Mouse (Mus musculus): ENCODE data around the gene Slc41a1. TPM values are rescaled to one million over a fixed set of nuclear protein-coding genes. Genes with fewer than 3 reads are reported as not detected.
A peak's percentile ranks its signal among the peaks of the same experiment; 100 is the strongest.

Slc41a1 gene
- 22.4 and 27.8 TPM in 2 replicates for polyA plus RNA-seq (2012; rRNA removed)

DNA sequence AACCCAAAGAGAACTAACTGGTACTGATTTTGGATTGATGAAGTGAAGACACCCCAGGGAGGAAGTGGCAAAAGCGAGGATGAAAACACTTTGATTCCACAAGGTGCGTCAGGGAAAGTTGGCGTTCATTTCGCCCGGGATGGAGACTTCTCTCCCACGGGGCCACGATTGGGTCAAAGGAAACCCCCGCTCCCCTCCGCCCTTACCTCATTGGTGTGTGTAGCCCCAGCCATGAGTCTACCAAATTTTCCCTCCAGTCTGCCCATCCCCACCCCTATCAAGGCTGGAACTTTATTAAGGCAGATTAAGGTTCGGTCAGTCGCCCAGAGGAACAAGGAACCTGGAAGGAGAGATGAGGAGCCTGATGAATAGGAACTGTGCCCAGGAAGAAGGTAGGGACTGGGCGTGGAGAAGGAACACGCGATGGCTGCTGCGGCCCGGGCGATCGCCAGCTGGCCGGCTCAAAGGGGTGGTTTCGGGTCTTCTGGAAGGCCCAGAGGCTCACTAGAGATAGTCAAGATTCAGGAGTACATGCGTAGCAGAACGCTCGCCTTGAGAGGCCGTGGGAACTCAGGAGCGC, at the start of gene Slc41a1:
TSS of gene Slc41a1 (plus strand) at position 287 of the 580 bp plus-strand sequence.
- Histone ChIP-seq H3K36me3 (ENCODE audit: control insufficient read depth, insufficient read depth, low read length) (no peaks in the 10 kb centered on the region), H3K4me3 (ENCODE audit: insufficient read depth, low read depth, low read length) (peak within 1 kb of the TSS; percentile 65), H3K27me3 (replicated peaks; ENCODE audit: control insufficient read depth, insufficient read depth, low read length) (no peaks in the 10 kb centered on the region), H3K27ac (ENCODE audit: insufficient read depth, low read depth, low read length) (peak within 1 kb of the TSS; percentile 74), H3K4me1 (ENCODE audit: control insufficient read depth, insufficient read depth, low read length) (no peaks in the 10 kb centered on the region; the same call in 1 of the 2 replicates)
- no peak for TF ChIP-seq POLR2A (IDR thresholded peaks at IDR 0.05; ENCODE audit: low read depth, low read length)
- no peak for TF ChIP-seq CTCF (conservative IDR thresholded peaks at IDR 0.05; ENCODE audit: insufficient read depth, insufficient read length, low read depth, low read length)
- WGBS, result 4% methylated on average over 25 of the region's 25 CpGs
- no peak for DNase-seq

DNA sequence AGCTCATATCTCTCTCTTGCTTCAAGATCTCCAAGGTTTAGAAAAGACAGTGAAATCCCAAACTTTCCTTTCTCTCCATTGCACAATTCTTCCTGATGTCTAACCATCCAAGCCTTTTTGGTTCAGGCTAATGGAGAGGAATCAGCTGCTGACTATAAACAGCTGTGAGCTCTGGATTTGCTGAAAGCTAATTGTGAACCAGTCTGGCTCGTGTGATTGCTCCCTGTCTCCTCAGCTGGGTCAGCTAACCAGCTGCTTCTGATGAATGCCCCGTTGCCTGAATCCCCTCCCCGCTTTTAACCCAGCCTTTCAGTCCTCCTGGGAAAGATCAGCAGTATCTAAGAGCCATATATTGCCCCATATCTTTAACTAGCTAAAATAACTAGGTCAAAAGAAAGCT, 32.7 kb upstream of the Slc41a1 start:
- H3K27ac ChIP-seq (ENCODE audit: insufficient read depth, low read depth, low read length), result no peak overlapping the region
- no peak for TF ChIP-seq POLR2A (IDR thresholded peaks at IDR 0.05; ENCODE audit: low read depth, low read length)
- no peak for TF ChIP-seq CTCF (conservative IDR thresholded peaks at IDR 0.05; ENCODE audit: insufficient read depth, insufficient read length, low read depth, low read length)
- H3K4me3 ChIP-seq (ENCODE audit: insufficient read depth, low read depth, low read length), result no peak overlapping the region
- no peaks in the 10 kb centered on the region for H3K36me3 ChIP-seq (ENCODE audit: control insufficient read depth, insufficient read depth, low read length)
- no peaks in the 10 kb centered on the region; the same call in 1 of the 2 replicates for H3K4me1 ChIP-seq (ENCODE audit: control insufficient read depth, insufficient read depth, low read length)
- 47% methylated on average over 3 of the region's 3 CpGs for WGBS
- no peaks in the 10 kb centered on the region for H3K27me3 ChIP-seq (replicated peaks; ENCODE audit: control insufficient read depth, insufficient read depth, low read length)
- DNase-seq, result no peak

DNA sequence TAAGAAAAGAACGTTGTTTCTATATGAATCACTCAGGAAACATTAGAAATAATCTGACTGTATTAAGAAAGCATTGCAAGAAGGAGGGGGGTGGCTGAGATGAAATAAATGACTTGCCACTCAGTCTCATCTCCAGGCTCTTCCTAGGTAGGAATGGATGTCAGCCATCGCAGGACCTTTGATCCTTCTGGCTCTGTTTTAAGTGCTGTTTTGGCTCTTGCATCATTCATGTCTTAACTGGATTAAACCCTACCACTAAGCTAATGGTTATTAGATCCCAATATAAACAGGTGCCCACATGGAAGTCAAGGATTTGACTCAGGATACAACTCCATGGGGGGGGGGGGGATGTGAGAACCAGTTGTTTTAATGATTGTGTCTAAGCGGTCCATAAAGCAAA, 32.1 kb upstream of the Slc41a1 start:
- peak; percentile 52 for DNase-seq
- H3K4me1 ChIP-seq (ENCODE audit: control insufficient read depth, insufficient read depth, low read length), result no peaks in the 10 kb centered on the region; the same call in 1 of the 2 replicates
- TF ChIP-seq CTCF (conservative IDR thresholded peaks at IDR 0.05; ENCODE audit: insufficient read depth, insufficient read length, low read depth, low read length) (no peak), POLR2A (IDR thresholded peaks at IDR 0.05; ENCODE audit: low read depth, low read length) (no peak)
- no peaks in the 10 kb centered on the region for H3K27me3 ChIP-seq (replicated peaks; ENCODE audit: control insufficient read depth, insufficient read depth, low read length)
- 72% methylated on average over 3 of the region's 3 CpGs for WGBS
- H3K36me3 ChIP-seq (ENCODE audit: control insufficient read depth, insufficient read depth, low read length), result no peaks in the 10 kb centered on the region
- no peak overlapping the region for H3K4me3 ChIP-seq (ENCODE audit: insufficient read depth, low read depth, low read length)
- H3K27ac ChIP-seq (ENCODE audit: insufficient read depth, low read depth, low read length), result no peak overlapping the region

DNA sequence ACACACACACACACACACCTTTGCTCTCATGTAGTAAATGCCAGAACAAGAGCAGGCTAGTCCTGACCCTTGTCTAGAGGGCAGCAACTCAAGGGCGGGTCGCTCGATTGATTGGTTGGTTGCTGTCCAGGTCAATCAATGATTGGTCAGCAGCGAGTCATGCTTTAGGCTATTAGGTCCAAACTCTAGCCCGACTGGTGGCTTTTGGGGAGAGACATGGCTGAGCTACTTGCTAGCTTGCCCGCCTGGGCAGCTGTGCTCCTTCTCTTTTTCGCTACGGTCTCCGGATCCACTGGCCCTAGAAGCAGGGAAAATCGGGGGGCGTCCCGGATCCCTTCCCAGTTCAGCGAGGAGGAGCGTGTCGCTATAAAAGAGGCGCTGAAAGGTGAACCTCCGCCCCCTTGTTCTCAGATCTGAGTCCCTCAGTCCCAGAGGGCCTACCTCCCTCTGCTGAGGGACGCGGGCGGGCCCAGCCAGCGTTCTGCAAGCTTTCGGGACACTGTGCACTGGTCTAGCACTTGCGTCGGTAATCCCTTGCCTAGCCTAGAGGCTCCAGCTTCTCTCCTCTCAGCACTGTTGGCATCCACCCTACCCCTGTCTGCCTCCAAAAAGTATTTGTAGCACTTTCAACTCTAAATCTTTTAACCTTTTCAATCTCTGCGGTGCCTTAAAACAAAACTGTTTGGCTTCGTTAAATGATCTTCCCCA, 29.9 kb upstream of the Slc41a1 start, which contains the start of gene Pm20d1:
TSS of gene Pm20d1 (plus strand) at position 180 of the 708 bp plus-strand sequence.
- H3K27ac ChIP-seq (ENCODE audit: insufficient read depth, low read depth, low read length), result peak within 1 kb of the TSS; percentile 58

GRCm38 (mm10) chr1:131800001-131800400, 27.3 kb upstream of the Slc41a1 start:
- no peak overlapping the region for H3K4me3 ChIP-seq (ENCODE audit: insufficient read depth, low read depth, low read length)
- no peak overlapping the region for H3K27ac ChIP-seq (ENCODE audit: insufficient read depth, low read depth, low read length)
- no peaks in the 10 kb centered on the region; the same call in 1 of the 2 replicates for H3K4me1 ChIP-seq (ENCODE audit: control insufficient read depth, insufficient read depth, low read length)
- H3K36me3 ChIP-seq (ENCODE audit: control insufficient read depth, insufficient read depth, low read length), result no peaks in the 10 kb centered on the region
- no peak for DNase-seq
- 62% methylated on average over 1 of the region's 1 CpGs for WGBS
- no peaks in the 10 kb centered on the region for H3K27me3 ChIP-seq (replicated peaks; ENCODE audit: control insufficient read depth, insufficient read depth, low read length)
- TF ChIP-seq CTCF (conservative IDR thresholded peaks at IDR 0.05; ENCODE audit: insufficient read depth, insufficient read length, low read depth, low read length) (no peak), POLR2A (IDR thresholded peaks at IDR 0.05; ENCODE audit: low read depth, low read length) (no peak)

More for the DNA sequence above, 29.9 kb upstream of the Slc41a1 start, which contains the start of gene Pm20d1:
- H3K4me3 ChIP-seq (ENCODE audit: insufficient read depth, low read depth, low read length), result peak within 1 kb of the TSS; percentile 39
- no peaks in the 10 kb centered on the region for H3K27me3 ChIP-seq (replicated peaks; ENCODE audit: control insufficient read depth, insufficient read depth, low read length)
- DNase-seq, result peak; percentile 95
- H3K36me3 ChIP-seq (ENCODE audit: control insufficient read depth, insufficient read depth, low read length), result no peaks in the 10 kb centered on the region
- TF ChIP-seq POLR2A (IDR thresholded peaks at IDR 0.05; ENCODE audit: low read depth, low read length) (peak; percentile 35), CTCF (conservative IDR thresholded peaks at IDR 0.05; ENCODE audit: insufficient read depth, insufficient read length, low read depth, low read length) (no peak)
- no peaks in the 10 kb centered on the region; the same call in 1 of the 2 replicates for H3K4me1 ChIP-seq (ENCODE audit: control insufficient read depth, insufficient read depth, low read length)
- 8% methylated on average over 26 of the region's 26 CpGs for WGBS

- no peaks in the 10 kb centered on the region; the same call in 1 of the 2 replicates for H3K4me1 ChIP-seq (ENCODE audit: control insufficient read depth, insufficient read depth, low read length)
- H3K27me3 ChIP-seq (replicated peaks; ENCODE audit: control insufficient read depth, insufficient read depth, low read length), result no peaks in the 10 kb centered on the region
- WGBS, result 94% methylated on average over 8 of the region's 8 CpGs
- no peaks in the 10 kb centered on the region for H3K36me3 ChIP-seq (ENCODE audit: control insufficient read depth, insufficient read depth, low read length)
- no peak for TF ChIP-seq POLR2A (IDR thresholded peaks at IDR 0.05; ENCODE audit: low read depth, low read length)
- no peak for TF ChIP-seq CTCF (conservative IDR thresholded peaks at IDR 0.05; ENCODE audit: insufficient read depth, insufficient read length, low read depth, low read length)
- H3K27ac ChIP-seq (ENCODE audit: insufficient read depth, low read depth, low read length), result no peak overlapping the region
- H3K4me3 ChIP-seq (ENCODE audit: insufficient read depth, low read depth, low read length), result no peak overlapping the region
- DNase-seq, result no peak
Observed at GRCm38 (mm10) chr1:131801071-131801470, 26.2 kb upstream of the Slc41a1 start.

DNA sequence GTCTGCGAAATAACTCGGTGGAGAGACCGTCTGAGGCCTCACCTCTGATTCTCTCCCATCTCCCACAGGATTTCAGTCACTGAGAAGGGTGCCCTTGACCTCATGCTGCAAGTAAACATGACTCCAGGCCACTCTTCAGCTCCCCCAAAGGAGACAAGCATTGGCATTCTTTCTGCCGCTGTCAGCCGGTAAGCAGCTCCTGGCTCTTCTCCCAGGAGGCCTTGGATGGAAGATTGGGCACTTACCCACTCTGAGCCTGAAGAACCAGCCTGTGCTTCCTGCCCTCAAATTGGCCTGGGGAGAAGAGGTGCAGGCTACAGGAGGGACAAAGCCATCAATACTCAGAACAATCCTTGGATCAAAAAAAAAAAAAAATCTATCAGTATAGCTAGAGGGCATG, 24.6 kb upstream of the Slc41a1 start:
- TF ChIP-seq POLR2A (IDR thresholded peaks at IDR 0.05; ENCODE audit: low read depth, low read length) (no peak), CTCF (conservative IDR thresholded peaks at IDR 0.05; ENCODE audit: insufficient read depth, insufficient read length, low read depth, low read length) (no peak)
- no peak overlapping the region for H3K4me3 ChIP-seq (ENCODE audit: insufficient read depth, low read depth, low read length)
- H3K36me3 ChIP-seq (ENCODE audit: control insufficient read depth, insufficient read depth, low read length), result no peaks in the 10 kb centered on the region
- DNase-seq, result no peak
- WGBS, result 81% methylated on average over 5 of the region's 5 CpGs
- no peak overlapping the region for H3K27ac ChIP-seq (ENCODE audit: insufficient read depth, low read depth, low read length)
- no peaks in the 10 kb centered on the region for H3K4me1 ChIP-seq (ENCODE audit: control insufficient read depth, insufficient read depth, low read length)
- H3K27me3 ChIP-seq (replicated peaks; ENCODE audit: control insufficient read depth, insufficient read depth, low read length), result no peaks in the 10 kb centered on the region
